Mouse (Mus musculus) lung, postnatal 36 days (tissue): ENCODE measurements around the gene Rps23.
"Not testable (repeated sequence)": the region's sequence is repeated elsewhere in the genome, so short reads cannot be mapped to it uniquely, and the experiment has no call there.

Source experiments
- DNase-seq: peaks from one replicate; pipeline ENCODE4 v3.0.0; 2022; ENCODE audit warnings: mixed read lengths

Rps23 gene

DNA sequence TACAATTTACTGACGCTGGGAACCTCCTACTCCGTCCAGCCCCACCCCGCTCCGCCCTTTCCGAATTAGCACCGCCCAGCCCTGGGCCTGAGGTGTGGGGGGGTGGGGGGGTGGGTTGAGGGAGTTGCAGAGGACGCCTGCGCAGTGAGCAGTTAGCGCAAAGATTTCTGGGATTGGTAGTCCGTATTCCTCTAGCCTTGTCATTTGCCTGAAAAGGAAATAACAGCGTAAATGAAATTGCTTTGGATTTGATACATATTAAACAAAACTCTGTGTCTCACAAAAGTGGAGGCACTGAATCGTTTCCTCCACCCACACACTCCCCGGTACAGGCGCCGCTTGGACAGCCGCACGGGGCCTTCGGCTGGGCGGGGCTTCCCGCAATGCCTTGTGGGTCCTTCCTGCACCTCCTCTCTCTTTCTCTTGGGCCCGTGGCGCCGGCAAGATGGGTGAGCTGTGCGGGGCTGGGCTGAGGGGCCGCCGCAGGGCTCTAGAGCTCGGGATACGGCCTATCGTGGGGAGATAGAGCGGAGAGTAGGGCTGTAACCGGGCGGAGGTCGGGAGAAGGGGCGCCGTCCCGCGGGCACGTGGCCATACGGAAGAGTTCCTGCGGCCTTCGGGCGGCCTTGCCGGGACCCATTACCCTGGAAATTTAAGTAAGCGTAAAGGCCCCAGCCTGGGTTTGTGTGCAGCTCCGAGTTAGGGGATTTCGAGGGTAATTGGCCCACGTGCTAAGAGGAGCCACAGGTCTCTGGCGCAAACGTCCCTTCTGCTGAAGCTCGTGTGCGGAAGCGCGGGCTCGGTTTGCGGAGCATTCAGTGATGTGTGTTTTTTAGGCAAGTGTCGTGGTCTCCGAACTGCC, at the start of gene Rps23:
Gene Rps23, plus strand, starts transcription at position 208 of the 862 bp plus-strand sequence.
- peak; percentile 93 for DNase-seq

DNA sequence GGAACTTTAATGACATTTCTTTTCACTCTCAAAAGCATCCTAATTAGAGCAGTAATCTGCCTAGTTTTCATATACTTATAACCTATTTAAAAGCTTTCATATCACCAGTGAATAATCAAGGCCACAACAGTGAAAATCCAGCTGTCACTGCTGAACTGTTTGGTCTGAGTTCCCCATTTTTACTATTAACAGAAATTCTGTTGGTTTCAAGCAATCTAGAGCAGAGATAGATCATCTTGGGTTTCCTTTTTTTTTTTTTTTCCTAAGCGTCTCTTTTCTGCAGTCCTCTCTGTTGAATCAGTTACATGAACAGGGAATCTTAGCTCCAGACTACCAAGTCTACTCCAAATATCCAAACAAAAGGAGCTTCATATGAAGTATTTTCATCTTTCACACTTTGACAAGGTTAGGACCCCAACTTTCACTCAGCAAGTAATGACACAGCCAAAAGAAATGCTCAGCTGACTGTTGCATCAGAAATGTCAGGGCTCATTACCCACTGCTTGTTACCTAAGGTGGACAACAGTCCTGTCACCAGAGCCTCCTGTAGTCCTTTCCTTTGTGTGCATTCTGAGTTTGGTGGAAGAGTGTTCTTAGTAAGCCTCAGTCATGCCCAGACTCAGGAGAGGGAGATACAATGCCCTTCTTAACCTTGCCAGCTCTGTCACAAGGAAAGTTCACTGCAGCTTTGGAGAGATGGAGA, 40.9 kb upstream of the Rps23 start:
- no peak for DNase-seq

- DNase-seq = peak; percentile 21
These were observed 36.8 kb upstream of the Rps23 start for GRCm38 (mm10) chr13:90885856-90886532.

GRCm38 (mm10) chr13:90886568-90886983, 36.2 kb upstream of the Rps23 start:
- DNase-seq = peak; percentile 80

DNA sequence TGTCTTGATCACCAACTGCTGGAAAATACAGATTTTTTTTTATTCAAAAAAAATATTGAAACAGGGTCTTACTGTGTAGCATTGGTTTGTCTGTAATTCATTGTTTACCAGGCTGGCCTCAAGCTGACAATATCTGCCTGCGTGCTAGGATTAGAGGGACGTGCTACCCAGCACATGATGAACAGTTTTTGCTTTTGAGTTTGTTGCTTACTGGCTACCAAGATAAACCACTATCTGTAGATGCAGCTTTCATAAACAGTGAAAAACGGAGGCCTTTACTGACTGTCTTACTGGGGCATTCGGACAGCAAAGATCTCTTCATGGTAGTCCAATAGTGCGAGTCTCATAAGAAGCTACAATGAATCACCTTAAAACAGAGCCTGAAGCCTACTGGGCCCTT, 32.6 kb upstream of the Rps23 start:
- no peak for DNase-seq

DNA sequence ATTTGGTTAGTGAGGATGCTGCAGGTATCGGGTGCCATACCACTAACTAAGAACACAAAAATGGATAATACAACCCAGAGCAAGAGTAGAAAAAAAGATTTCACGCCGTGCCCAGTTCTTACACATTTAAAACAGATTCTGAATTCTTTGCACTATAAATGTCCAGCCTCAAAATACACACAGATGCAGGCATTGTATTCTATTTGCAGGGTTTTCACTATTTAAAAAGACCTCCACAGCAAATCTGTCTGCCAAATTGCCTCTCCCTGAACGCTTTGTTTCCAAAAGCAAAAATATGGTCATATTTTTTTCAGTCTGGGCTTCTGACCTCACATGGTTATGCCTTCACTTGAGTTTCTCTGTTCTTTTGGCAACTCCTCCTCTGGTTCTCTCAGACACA, 27.9 kb upstream of the Rps23 start:
- DNase-seq = no peak

GRCm38 (mm10) chr13:90896098-90896497, 26.7 kb upstream of the Rps23 start:
- DNase-seq = no peak

GRCm38 (mm10) chr13:90896821-90897220, 25.9 kb upstream of the Rps23 start:
- no peak for DNase-seq

GRCm38 (mm10) chr13:90905176-90905575, 17.6 kb upstream of the Rps23 start, which contains the start of gene Atp6ap1l:
Gene Atp6ap1l (minus strand): TSS chr13:90905355.
- DNase-seq = no peak

DNA sequence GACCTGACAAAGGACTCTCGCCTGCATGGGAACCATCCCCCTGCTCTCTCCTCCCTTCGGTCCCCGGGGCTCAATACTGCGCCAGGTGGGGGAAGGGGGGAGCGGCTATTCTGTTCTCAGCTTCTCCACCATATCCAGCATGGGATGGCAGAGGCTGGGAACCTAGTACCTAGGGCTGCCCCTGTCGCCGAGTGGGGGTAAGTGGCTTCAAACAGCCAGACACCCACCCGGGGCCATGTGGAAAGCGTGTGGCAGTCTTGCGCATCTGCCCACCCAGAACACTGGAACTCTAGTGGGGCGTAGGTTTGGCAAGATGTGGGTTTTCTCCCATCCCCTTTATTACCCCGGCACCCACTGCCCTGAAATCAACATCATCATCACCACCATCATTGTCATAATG, 15.4 kb upstream of the Rps23 start:
- no peak for DNase-seq

GRCm38 (mm10) chr13:90912760-90913674, 9.7 kb upstream of the Rps23 start:
- DNase-seq = no peak

GRCm38 (mm10) chr13:90913675-90914192, 9.0 kb upstream of the Rps23 start:
- no peak for DNase-seq

DNA sequence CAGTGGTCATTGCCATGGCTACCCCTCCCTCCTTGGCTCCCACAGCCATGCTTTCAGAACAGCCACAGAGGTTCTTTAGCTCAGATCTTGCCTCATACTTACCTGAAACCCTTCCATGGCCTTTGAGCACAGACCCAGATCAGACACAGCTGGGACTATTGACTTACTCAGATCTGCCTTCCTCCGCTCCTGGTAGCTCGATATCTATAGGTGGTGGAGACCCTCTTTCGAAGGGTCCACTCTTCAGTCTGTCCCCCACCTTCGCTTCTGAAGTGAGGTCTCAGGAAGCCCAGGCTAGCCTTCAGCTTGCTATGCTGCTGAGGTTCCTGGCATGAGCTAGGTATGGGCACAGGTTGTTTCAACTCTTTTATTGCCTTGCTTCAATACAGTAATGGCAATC, 8.0 kb upstream of the Rps23 start:
- no peak for DNase-seq

DNA sequence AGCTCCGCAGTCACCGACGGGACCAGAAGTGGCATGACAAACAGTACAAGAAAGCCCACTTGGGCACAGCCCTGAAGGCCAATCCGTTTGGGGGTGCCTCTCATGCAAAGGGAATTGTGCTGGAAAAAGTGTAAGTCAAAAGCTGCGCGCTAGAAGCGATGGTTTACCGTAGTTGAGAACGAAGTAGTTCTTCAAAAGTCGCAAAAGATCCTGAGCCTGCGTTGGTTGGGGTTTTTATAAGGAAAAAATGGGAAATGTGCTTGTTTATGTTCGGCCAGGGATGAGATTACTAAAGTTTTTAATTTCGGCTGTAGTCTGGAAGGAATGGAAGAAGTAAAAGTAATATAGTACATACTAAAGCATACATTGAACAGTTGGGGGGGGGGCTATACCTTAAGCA, 859 bp downstream of the Rps23 start:
- not testable (repeated sequence) for DNase-seq

DNA sequence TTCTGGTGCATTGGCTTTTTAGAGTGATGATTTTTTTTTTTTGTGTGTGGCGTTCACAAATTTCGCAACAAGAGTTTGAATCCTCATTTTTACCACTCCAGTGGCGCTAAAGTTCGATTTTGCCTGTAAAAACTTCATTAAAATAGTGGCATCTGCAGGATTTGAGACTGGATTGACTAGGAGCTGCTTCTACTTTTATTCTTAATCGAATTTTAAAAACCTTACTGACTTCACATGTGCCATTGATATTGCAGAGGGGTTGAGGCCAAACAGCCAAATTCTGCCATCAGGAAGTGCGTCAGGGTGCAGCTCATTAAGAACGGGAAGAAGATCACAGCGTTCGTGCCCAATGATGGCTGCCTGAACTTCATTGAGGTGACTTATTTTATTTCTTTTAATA, 1.3 kb downstream of the Rps23 start:
- no peak for DNase-seq

- no peak for DNase-seq
These were observed 2.4 kb downstream of the Rps23 start for GRCm38 (mm10) chr13:90925191-90925590.

- DNase-seq = no peak
These were observed 3.5 kb downstream of the Rps23 start for GRCm38 (mm10) chr13:90926125-90926765.

- no peak for DNase-seq
These were observed 4.3 kb downstream of the Rps23 start for GRCm38 (mm10) chr13:90926938-90927633.

- not testable (repeated sequence) for DNase-seq
These were observed 5.5 kb downstream of the Rps23 start for GRCm38 (mm10) chr13:90928266-90928665.

- peak; percentile 90 for DNase-seq
These were observed 7.1 kb downstream of the Rps23 start for GRCm38 (mm10) chr13:90929847-90930246.

DNA sequence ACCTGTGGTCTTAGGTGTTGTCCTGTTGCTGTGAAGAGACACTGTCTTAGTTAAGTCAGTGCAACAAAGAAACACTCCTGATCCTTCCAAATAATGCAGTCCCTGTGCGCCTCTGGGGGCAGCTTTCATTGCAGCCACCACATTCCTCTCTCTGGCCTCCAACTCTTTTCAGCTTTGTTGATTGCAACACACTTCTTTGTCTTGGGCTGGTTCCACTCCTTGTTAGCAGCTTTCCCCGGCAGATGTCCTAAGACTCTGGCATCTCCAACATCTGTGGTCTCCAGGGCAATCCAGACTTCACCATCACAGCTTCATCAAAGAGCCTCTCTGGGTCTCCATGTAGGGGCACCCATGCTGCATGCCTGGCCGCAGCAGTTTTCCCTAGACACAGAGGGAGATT, 10.5 kb downstream of the Rps23 start:
- peak; percentile 10 for DNase-seq
